Mouse (Mus musculus) midbrain, embryonic 16.5 days (tissue): ENCODE measurements around the gene Smad3. TPM values are rescaled to one million over a fixed set of nuclear protein-coding genes. Genes with fewer than 3 reads are reported as not detected.

Experiments used
- ATAC-seq: fragments of 200-750 bp; cut with Nextera tagmentation; 2 replicates; pipeline ENCODE4 v1.8.0; 2017; ENCODE audit warnings: moderate TSS enrichment
- H3K27ac ChIP-seq: fragments of 300-500 bp; sonication (generic); 2 replicates; pipeline ENCODE4 v1.5.1; 2014; ENCODE audit warnings: mild to moderate bottlenecking, low read length, mixed read lengths
- H3K27me3 ChIP-seq: fragments of 300-500 bp; sonication (generic); 2 replicates; pipeline ENCODE4 v1.6.1; 2014; ENCODE audit warnings: low read depth, low read length, mixed read lengths; ENCODE audit not compliant: control insufficient read depth, insufficient read depth
- H3K36me3 ChIP-seq: fragments of 300-500 bp; sonication (generic); 2 replicates; pipeline ENCODE4 v1.6.1; 2014; ENCODE audit warnings: mild to moderate bottlenecking, low read length, moderate library complexity, mixed read lengths; ENCODE audit not compliant: control insufficient read depth, insufficient read depth
- H3K4me1 ChIP-seq: fragments of 300-500 bp; sonication (generic); 2 replicates; pipeline ENCODE4 v1.6.1; 2014; ENCODE audit warnings: mild to moderate bottlenecking, low read length, mixed read lengths; ENCODE audit not compliant: control insufficient read depth, insufficient read depth
- H3K4me2 ChIP-seq: fragments of 300-500 bp; sonication (generic); 2 replicates; pipeline ENCODE4 v1.6.1; 2014; ENCODE audit warnings: mild to moderate bottlenecking, low read length, mixed read lengths
- H3K4me3 ChIP-seq: fragments of 300-500 bp; sonication (generic); 2 replicates; pipeline ENCODE4 v1.5.1; 2014; ENCODE audit warnings: low read depth, mild to moderate bottlenecking, low read length, moderate library complexity, mixed read lengths
- H3K9ac ChIP-seq: fragments of 300-500 bp; sonication (generic); 2 replicates; pipeline ENCODE4 v1.6.1; 2014; ENCODE audit warnings: low read depth, low read length, mixed read lengths
- H3K9me3 ChIP-seq: fragments of 300-500 bp; sonication (generic); replicated peaks from 2 replicates; pipeline ENCODE4 v1.6.1; 2014; ENCODE audit warnings: mild to moderate bottlenecking, low read length, mixed read lengths; ENCODE audit not compliant: control insufficient read depth, poor library complexity, severe bottlenecking
- WGBS: fragments of 180-500 bp; shearing (Covaris S2); extraction: QIAGEN DNeasy Blood & Tissue Kit; methylation state at CpG from one replicate; pipeline ENCODE4 v1.1.7; 2014; 5-methylcytosine and 5-hydroxymethylcytosine counted together
- polyA plus RNA-seq: library from polyadenylated mRNA; unstranded; fragments of >200 nt; fragmentation: Nextera tagmentation; extraction: Ambion mirVana; gene quantifications from 2 replicates; pipeline ENCODE4 v1.2.1, GENCODE M21; 2015

Smad3 gene
- polyA plus RNA-seq, 1 experiment from 2014 or later, result 5.7 TPM

- ATAC-seq, result no peak
- H3K27ac ChIP-seq, result no peak overlapping the region
- peaks cover 12% of the 10 kb centered on the region for H3K4me1 ChIP-seq
- H3K9me3 ChIP-seq, result no peaks in the 10 kb centered on the region
- H3K27me3 ChIP-seq, result no peaks in the 10 kb centered on the region
- 62% methylated on average over 17 of the region's 17 CpGs for WGBS
- H3K9ac ChIP-seq, result no peak overlapping the region
- H3K36me3 ChIP-seq, result no peaks in the 10 kb centered on the region
- H3K4me2 ChIP-seq, result no peak overlapping the region
- no peak overlapping the region for H3K4me3 ChIP-seq
These were observed 22.4 kb upstream of the Smad3 start for GRCm38 (mm10) chr9:63779950-63780887.

- Histone ChIP-seq H3K4me2 (no peak overlapping the region), H3K4me1 (peaks cover 4% of the 10 kb centered on the region; the same call in 1 of the 2 replicates), H3K27me3 (no peaks in the 10 kb centered on the region), H3K27ac (no peak overlapping the region), H3K9ac (no peak overlapping the region), H3K4me3 (no peak overlapping the region), H3K36me3 (no peaks in the 10 kb centered on the region), H3K9me3 (no peaks in the 10 kb centered on the region)
- no peak for ATAC-seq
- WGBS, result 78% methylated on average over 3 of the region's 3 CpGs
These were observed 18.9 kb upstream of the Smad3 start for GRCm38 (mm10) chr9:63776735-63777134.

GRCm38 (mm10) chr9:63774854-63775483, 17.2 kb upstream of the Smad3 start:
- Histone ChIP-seq H3K4me1 (no peaks in the 10 kb centered on the region), H3K36me3 (no peaks in the 10 kb centered on the region), H3K4me3 (no peak overlapping the region), H3K27ac (no peak overlapping the region), H3K27me3 (no peaks in the 10 kb centered on the region), H3K9ac (no peak overlapping the region), H3K4me2 (no peak overlapping the region), H3K9me3 (no peaks in the 10 kb centered on the region)
- ATAC-seq, result no peak
- 91% methylated on average over 6 of the region's 6 CpGs for WGBS

GRCm38 (mm10) chr9:63772452-63772851, 14.7 kb upstream of the Smad3 start:
- no peak overlapping the region for H3K9ac ChIP-seq
- no peak overlapping the region for H3K27ac ChIP-seq
- H3K4me2 ChIP-seq, result no peak overlapping the region
- no peaks in the 10 kb centered on the region for H3K36me3 ChIP-seq
- 58% methylated on average over 10 of the region's 10 CpGs for WGBS
- no peak for ATAC-seq
- no peaks in the 10 kb centered on the region for H3K27me3 ChIP-seq
- H3K4me3 ChIP-seq, result no peak overlapping the region
- no peaks in the 10 kb centered on the region for H3K4me1 ChIP-seq
- H3K9me3 ChIP-seq, result no peaks in the 10 kb centered on the region

- H3K4me3 ChIP-seq, result no peak overlapping the region
- H3K27me3 ChIP-seq, result no peaks in the 10 kb centered on the region
- ATAC-seq, result no peak
- no peaks in the 10 kb centered on the region for H3K9me3 ChIP-seq
- H3K4me2 ChIP-seq, result no peak overlapping the region
- H3K4me1 ChIP-seq, result no peaks in the 10 kb centered on the region
- WGBS, result 55% methylated on average over 5 of the region's 5 CpGs
- no peaks in the 10 kb centered on the region for H3K36me3 ChIP-seq
- no peak overlapping the region for H3K27ac ChIP-seq
- H3K9ac ChIP-seq, result no peak overlapping the region
These were observed 13.9 kb upstream of the Smad3 start for GRCm38 (mm10) chr9:63771676-63772075.

DNA sequence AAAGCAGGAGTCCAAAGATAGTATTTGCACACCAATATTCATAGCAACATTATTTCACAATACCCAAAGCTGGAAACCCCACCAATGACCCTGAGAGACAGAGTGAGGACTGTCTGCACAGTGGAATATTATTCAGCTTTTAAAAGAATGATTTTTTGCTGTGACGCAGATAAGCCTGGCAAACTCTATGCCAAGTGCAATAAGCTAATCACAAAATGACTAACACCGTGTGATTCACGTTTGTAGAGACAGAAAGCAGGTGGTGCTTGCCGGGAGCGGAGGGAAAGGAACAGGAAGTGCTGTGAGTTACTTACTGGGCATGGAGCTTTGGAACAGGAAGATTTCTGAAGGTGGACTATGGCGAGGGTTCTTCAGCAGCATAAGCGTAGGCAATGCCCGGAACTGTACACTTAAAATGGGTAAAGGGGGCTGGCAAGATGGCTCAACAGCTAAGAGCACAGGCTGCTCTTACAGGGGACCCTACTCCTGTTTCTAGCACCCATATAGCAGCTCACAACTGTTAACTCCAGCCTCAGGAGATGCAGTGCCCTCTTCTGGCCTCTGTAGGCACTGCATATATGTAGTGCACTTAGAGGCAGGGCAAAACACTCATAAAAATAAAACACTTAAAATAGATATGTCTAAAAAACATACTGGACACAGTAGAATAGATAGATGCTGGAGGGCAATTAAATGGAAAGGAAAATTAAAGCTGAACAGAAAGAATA, 3.7 kb upstream of the Smad3 start:
- Histone ChIP-seq H3K27ac (no peak overlapping the region), H3K36me3 (no peaks in the 10 kb centered on the region), H3K27me3 (0 out of 2 replicates have a peak, but pooled peaks cover 4% of the 10 kb centered on the region), H3K4me2 (no peak overlapping the region), H3K9me3 (no peaks in the 10 kb centered on the region), H3K4me1 (peaks cover 11% of the 10 kb centered on the region), H3K4me3 (no peak overlapping the region), H3K9ac (no peak overlapping the region)
- 96% methylated on average over 8 of the region's 8 CpGs for WGBS
- ATAC-seq, result no peak

DNA sequence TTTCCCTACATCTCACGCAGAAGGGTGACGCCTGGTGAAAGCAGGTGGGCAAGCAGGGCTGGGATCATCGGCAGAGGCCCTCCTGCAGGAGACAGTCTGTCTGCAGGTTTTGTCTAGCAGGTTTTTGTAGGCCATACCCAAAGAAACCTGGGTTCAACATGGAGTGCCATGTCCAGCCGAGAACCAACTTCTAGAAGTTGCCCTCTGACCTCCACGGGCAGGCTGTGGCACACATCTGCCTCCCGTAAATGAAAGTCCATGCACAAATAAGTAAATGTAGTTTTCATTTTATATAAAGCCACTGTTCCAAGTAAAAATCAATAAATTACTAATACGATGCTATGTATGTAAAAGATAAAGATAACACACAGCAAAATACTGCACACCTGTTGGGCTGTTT, 3.0 kb upstream of the Smad3 start:
- ATAC-seq, result no peak
- Histone ChIP-seq H3K27me3 (0 out of 2 replicates have a peak, but pooled peaks cover 4% of the 10 kb centered on the region), H3K4me1 (peaks cover 17% of the 10 kb centered on the region), H3K4me3 (no peak overlapping the region), H3K9ac (no peak overlapping the region), H3K36me3 (no peaks in the 10 kb centered on the region), H3K9me3 (no peaks in the 10 kb centered on the region), H3K4me2 (no peak overlapping the region), H3K27ac (no peak overlapping the region)
- WGBS, result 97% methylated on average over 7 of the region's 7 CpGs

DNA sequence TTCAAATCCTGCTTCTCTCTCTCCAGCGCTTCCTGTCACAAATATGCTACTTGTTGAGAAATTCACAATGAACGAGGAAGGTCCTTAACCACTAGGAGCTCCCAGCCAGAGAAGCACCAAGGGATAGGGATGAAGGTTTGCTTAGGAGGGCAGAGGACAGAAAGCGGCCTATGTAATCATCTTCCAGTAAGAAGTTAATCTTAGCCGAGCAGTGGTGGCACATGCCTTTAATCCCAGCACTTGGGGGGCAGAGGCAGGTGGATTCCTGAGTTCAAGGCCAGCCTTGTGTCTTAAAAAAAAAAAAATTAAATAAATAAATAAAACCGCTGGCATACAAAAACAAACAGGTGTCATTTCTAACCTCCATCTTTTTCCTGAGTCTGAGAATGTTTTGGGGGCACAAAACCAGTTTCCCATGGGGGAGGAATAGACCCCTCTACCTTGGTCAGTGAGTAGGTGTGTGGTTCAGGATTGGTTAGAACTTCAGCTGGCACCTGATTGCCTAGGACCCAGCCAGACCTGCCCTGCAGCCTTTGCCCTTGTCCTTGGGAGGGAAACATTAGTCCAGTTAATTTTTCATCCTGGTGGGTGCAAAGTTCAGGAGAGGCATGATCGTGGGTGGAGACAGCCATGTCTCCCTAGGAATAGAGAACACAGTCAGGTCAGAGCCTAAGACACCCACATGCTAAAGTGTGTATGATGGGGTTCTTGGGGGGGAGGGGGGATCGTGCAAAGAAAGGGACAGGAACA, 2.4 kb upstream of the Smad3 start:
- Histone ChIP-seq H3K9ac (no peak overlapping the region), H3K27me3 (peaks cover 4% of the 10 kb centered on the region; the same call in 1 of the 2 replicates), H3K9me3 (no peaks in the 10 kb centered on the region), H3K4me2 (no peak overlapping the region), H3K36me3 (no peaks in the 10 kb centered on the region), H3K4me1 (peaks cover 21% of the 10 kb centered on the region), H3K4me3 (no peak overlapping the region), H3K27ac (no peak overlapping the region)
- ATAC-seq, result no peak
- 81% methylated on average over 7 of the region's 7 CpGs for WGBS
